Mouse (Mus musculus) midbrain, embryonic 14.5 days (tissue): ENCODE results near the gene Emc6. TPM values are rescaled to one million over a fixed set of nuclear protein-coding genes. Genes with fewer than 3 reads are reported as not detected.
A peak's percentile ranks its signal among the peaks of the same experiment; 100 is the strongest.

ENCODE experiments used
- ATAC-seq: fragments of 200-750 bp; cut with Nextera tagmentation; 2 replicates; pipeline ENCODE4 v1.8.0; 2017; ENCODE audit warnings: moderate number of reproducible peaks, moderate library complexity; ENCODE audit not compliant: low FRiP score, low TSS enrichment
- DNase-seq: peaks from one replicate; pipeline ENCODE4 v3.0.0-alpha.2; 2015
- H3K27ac ChIP-seq: fragments of 300-500 bp; sonication (generic); replicated peaks from 2 replicates; pipeline ENCODE4 v1.5.1; 2014; ENCODE audit warnings: mild to moderate bottlenecking, low read depth, low read length, moderate library complexity
- H3K27me3 ChIP-seq: fragments of 300-500 bp; sonication (generic); 2 replicates; pipeline ENCODE4 v1.6.1; 2014; ENCODE audit warnings: low read length, control low read depth, mixed read lengths; ENCODE audit not compliant: control insufficient read depth, insufficient read depth
- H3K36me3 ChIP-seq: fragments of 300-500 bp; sonication (generic); 2 replicates; pipeline ENCODE4 v1.6.1; 2014; ENCODE audit warnings: low read length, control low read depth; ENCODE audit not compliant: control insufficient read depth, insufficient read depth
- H3K4me1 ChIP-seq: fragments of 300-500 bp; sonication (generic); 2 replicates; pipeline ENCODE4 v1.6.1; 2014; ENCODE audit warnings: mild to moderate bottlenecking, antibody characterized with exemption, low read length, control low read depth; ENCODE audit not compliant: control insufficient read depth, insufficient read depth
- H3K4me2 ChIP-seq: fragments of 300-500 bp; sonication (generic); 2 replicates; pipeline ENCODE4 v1.6.1; 2014; ENCODE audit warnings: mild to moderate bottlenecking, low read length, moderate library complexity
- H3K4me3 ChIP-seq: fragments of 300-500 bp; sonication (generic); replicated peaks from 2 replicates; pipeline ENCODE4 v1.5.1; 2014; ENCODE audit warnings: low read depth, low read length
- H3K9ac ChIP-seq: fragments of 300-500 bp; sonication (generic); replicated peaks from 2 replicates; pipeline ENCODE4 v1.6.1; 2014; ENCODE audit warnings: mild to moderate bottlenecking, low read length, moderate library complexity
- H3K9me3 ChIP-seq: fragments of 300-500 bp; sonication (generic); 2 replicates; pipeline ENCODE4 v1.6.1; 2016; ENCODE audit warnings: low read length, control low read depth, mixed read lengths; ENCODE audit not compliant: control insufficient read depth
- WGBS: fragments of 180-500 bp; shearing (Covaris S2); extraction: QIAGEN DNeasy Blood & Tissue Kit; methylation state at CpG from one replicate; pipeline ENCODE4 v1.1.7; 2014; 5-methylcytosine and 5-hydroxymethylcytosine counted together
- polyA plus RNA-seq: library from polyadenylated mRNA; unstranded; fragments of >200 nt; fragmentation: Nextera tagmentation; extraction: Ambion mirVana; gene quantifications from 2 replicates; pipeline ENCODE4 v1.2.1, GENCODE M21; 2014

Gene Emc6
- polyA plus RNA-seq, 1 experiment from 2014 or later = 144 TPM

DNA sequence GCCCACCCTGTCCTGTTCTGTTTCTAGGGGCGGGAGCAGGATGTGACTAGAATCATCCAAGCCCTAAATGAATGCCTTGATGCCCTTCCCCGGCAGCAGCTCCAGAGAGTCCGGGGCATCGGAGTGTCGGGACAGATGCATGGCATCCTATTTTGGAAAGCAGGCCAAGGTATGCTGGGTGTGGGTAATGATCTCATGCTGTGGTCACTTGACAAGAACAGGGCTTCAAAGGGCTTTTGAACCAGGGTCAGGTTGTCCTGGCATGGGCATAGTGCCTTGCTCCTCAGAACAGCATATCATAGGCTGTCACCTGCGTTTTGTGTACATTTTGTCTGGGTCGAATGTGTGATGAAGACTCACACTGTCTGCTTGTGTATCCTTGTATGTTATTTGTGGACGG lies 27.1 kb upstream of the Emc6 start:
- Histone ChIP-seq H3K27ac (no peak overlapping the region), H3K4me3 (no peak overlapping the region), H3K9ac (no peak overlapping the region), H3K36me3 (no peaks in the 10 kb centered on the region), H3K4me2 (no peak overlapping the region), H3K4me1 (peaks cover 6% of the 10 kb centered on the region; the same call in 1 of the 2 replicates), H3K9me3 (no peaks in the 10 kb centered on the region), H3K27me3 (no peaks in the 10 kb centered on the region)
- DNase-seq (no peak), ATAC-seq (no peak)
- 83% methylated on average over 8 of the region's 8 CpGs for WGBS

GRCm38 (mm10) chr11:73201597-73201996 lies 24.8 kb upstream of the Emc6 start:
- DNase-seq (peak; percentile 7), ATAC-seq (no peak)
- H3K4me2 ChIP-seq = no peak overlapping the region
- no peak overlapping the region for H3K27ac ChIP-seq
- 33% methylated on average over 4 of the region's 4 CpGs for WGBS
- H3K9me3 ChIP-seq = no peaks in the 10 kb centered on the region
- H3K36me3 ChIP-seq = no peaks in the 10 kb centered on the region
- no peaks in the 10 kb centered on the region for H3K27me3 ChIP-seq
- no peak overlapping the region for H3K4me3 ChIP-seq
- peaks cover 17% of the 10 kb centered on the region for H3K4me1 ChIP-seq
- H3K9ac ChIP-seq = no peak overlapping the region

DNA sequence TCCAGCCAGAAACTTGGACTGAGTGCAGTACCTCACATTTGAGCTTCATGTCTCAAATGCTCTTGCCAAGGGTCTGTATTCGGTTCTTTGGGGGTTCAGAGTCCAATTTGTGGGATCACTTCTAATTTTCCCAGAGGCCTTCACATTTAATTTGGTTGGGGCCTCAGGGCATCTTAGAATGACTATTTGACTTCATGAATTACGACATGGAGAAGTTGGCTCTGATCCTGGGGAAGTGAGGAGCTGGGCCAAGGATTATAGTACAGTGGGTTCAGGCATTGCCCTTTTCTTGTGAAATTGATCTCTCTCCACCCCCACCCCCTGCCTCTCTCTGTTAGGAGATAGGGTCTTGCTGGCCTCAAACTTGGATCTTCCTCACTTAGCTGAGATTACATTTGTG lies 24.2 kb upstream of the Emc6 start:
- DNase-seq = no peak
- H3K4me2 ChIP-seq = no peak overlapping the region

DNA sequence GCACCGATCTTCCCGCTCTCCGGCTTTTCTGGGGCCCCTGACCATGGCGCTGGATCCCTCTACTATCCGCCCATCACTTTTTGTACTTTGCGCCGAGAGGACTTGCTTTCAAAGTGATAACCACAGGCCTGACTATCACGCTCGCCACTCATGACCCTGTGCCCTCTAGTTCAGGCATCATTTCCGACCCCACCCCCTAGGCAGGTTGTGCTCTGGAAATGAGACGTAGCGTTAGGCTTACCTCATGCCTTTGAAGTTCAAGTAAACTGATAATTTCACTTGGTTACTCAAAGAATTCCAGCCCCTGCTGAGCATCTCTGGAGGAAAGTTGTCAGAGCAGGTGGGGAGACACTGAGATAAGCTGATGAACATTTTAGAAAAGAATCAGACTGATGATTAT lies 23.0 kb upstream of the Emc6 start:
- WGBS = 6% methylated on average over 12 of the region's 12 CpGs
- DNase-seq = no peak
- Histone ChIP-seq H3K36me3 (peaks cover 8% of the 10 kb centered on the region), H3K4me3 (peak overlapping the region; percentile 56), H3K27ac (no peak overlapping the region), H3K9me3 (no peaks in the 10 kb centered on the region), H3K4me2 (peak overlapping the region; percentile 93), H3K27me3 (no peaks in the 10 kb centered on the region), H3K4me1 (peaks cover 17% of the 10 kb centered on the region), H3K9ac (peak overlapping the region; percentile 77)
- ATAC-seq = no peak

More for the DNA sequence above, 24.2 kb upstream of the Emc6 start:
- Histone ChIP-seq H3K4me1 (peaks cover 17% of the 10 kb centered on the region), H3K4me3 (no peak overlapping the region), H3K36me3 (peaks cover 2% of the 10 kb centered on the region; the same call in 1 of the 2 replicates), H3K9me3 (no peaks in the 10 kb centered on the region), H3K27ac (no peak overlapping the region), H3K27me3 (no peaks in the 10 kb centered on the region), H3K9ac (no peak overlapping the region)
- ATAC-seq = no peak
- 75% methylated on average over 2 of the region's 2 CpGs for WGBS

DNA sequence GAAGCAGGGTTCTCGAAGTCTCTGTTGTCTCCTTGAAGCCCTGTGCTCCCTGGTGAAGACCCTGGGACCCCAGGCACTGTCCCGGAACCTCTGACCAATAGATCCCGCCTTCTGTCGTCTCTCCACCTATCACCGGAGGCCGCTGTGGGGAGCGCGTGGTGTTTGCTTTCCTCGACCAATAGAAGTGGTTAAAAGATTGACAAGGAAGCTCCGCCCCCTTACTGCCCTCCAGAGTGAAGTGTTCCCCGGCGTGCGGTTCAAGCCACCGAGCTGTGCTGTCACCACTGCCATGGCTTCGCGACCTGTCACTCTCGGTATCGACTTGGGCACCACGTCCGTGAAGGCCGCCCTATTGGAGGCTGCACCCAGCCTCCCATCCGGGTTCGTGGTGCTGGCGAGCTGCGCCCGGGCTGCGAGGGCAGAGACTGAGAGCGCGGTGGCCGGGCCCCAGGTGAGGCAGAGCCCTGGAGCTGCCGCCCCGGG lies 22.4 kb upstream of the Emc6 start, which contains the start of gene Shpk:
Gene Shpk, plus strand, starts transcription at position 231 of the 483 bp plus-strand sequence.
- Histone ChIP-seq H3K27me3 (no peaks in the 10 kb centered on the region), H3K9ac (peak within 1 kb of the TSS; percentile 77), H3K4me1 (peaks cover 17% of the 10 kb centered on the region), H3K4me2 (peak within 1 kb of the TSS; percentile 93), H3K9me3 (no peaks in the 10 kb centered on the region), H3K4me3 (peak within 1 kb of the TSS; percentile 56), H3K36me3 (peaks cover 8% of the 10 kb centered on the region), H3K27ac (peak within 1 kb of the TSS; percentile 34; the same call in 1 of the 2 replicates)
- DNase-seq (peak; percentile 97), ATAC-seq (peak; percentile 97)
- WGBS = under 1% methylated on average over 32 of the region's 32 CpGs

DNA sequence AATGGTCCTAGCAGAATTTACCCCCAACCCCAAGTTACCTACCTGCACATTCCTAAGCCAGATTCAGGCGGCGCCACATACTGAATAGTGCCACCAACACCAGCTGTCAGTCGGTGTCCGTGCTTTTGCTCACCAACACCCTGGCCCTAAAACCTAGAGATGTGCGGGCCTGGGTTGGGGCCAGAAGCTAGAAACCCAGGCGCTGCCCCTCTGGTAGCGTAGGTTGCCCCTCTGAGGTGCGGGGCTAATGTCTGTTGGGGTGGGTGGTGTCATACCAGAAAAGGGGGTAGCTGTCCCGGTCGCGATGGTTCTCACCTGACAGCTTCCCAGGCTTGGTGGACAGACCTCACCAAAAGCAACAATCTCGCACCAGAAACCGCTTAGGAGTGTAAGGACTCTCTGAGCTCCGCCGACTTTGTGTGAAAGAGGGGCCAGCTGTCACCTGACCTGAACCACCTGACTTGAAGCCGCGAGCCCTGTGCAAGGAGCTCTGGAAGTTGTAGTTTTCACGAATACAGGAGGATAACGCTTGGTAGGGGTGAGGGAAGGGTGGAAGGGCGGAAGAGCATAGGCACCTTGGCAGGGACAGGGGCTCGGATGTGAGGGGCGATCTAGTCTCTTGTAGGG lies 21.9 kb upstream of the Emc6 start, which contains the start of gene Ctns:
Gene Ctns, minus strand, starts transcription at position 440 of the 627 bp plus-strand sequence.
- Histone ChIP-seq H3K9me3 (no peaks in the 10 kb centered on the region), H3K36me3 (peaks cover 11% of the 10 kb centered on the region), H3K4me3 (peak within 1 kb of the TSS; percentile 56), H3K27me3 (no peaks in the 10 kb centered on the region), H3K9ac (peak within 1 kb of the TSS; percentile 77), H3K4me2 (peak within 1 kb of the TSS; percentile 93), H3K27ac (peak within 1 kb of the TSS; percentile 34; the same call in 1 of the 2 replicates), H3K4me1 (peaks cover 17% of the 10 kb centered on the region)
- DNase-seq (peak; percentile 90), ATAC-seq (peak; percentile 95)
- under 1% methylated on average over 22 of the region's 22 CpGs for WGBS

DNA sequence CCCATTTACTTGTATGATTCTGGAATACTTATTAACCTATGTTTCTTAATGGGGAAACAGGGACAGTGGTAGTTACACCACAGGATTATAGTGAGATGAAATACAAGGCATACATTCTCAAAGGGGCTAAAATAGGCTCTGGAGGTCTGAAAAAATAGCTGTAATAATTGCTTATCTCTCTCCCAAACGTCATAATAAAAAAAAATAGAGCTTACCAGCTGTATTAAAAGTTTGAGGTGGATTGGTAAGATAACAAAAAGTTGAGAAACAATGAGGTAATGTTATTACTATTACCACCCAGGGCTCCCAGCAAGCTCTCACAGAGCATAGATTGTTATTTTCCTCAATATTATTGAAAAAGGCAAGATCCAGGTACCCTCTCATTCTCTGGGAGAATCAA lies 21.4 kb upstream of the Emc6 start:
- peak overlapping the region; percentile 93 for H3K4me2 ChIP-seq
- DNase-seq = no peak
- H3K4me1 ChIP-seq = peaks cover 17% of the 10 kb centered on the region
- peak overlapping the region; percentile 56 for H3K4me3 ChIP-seq
- no peaks in the 10 kb centered on the region for H3K9me3 ChIP-seq
- H3K27ac ChIP-seq = no peak overlapping the region
- H3K27me3 ChIP-seq = no peaks in the 10 kb centered on the region
- peaks cover 11% of the 10 kb centered on the region for H3K36me3 ChIP-seq
- 5% methylated on average over 1 of the region's 1 CpGs for WGBS
- no peak for ATAC-seq
- H3K9ac ChIP-seq = peak overlapping the region; percentile 70; the same call in 1 of the 2 replicates

- Histone ChIP-seq H3K27ac (no peak overlapping the region), H3K27me3 (no peaks in the 10 kb centered on the region), H3K4me1 (peaks cover 11% of the 10 kb centered on the region), H3K9ac (no peak overlapping the region), H3K4me2 (no peak overlapping the region), H3K36me3 (peaks cover 42% of the 10 kb centered on the region), H3K9me3 (no peaks in the 10 kb centered on the region), H3K4me3 (no peak overlapping the region)
- 77% methylated on average over 2 of the region's 2 CpGs for WGBS
- DNase-seq (no peak), ATAC-seq (no peak)
Measured at GRCm38 (mm10) chr11:73194444-73194843, 17.6 kb upstream of the Emc6 start.

DNA sequence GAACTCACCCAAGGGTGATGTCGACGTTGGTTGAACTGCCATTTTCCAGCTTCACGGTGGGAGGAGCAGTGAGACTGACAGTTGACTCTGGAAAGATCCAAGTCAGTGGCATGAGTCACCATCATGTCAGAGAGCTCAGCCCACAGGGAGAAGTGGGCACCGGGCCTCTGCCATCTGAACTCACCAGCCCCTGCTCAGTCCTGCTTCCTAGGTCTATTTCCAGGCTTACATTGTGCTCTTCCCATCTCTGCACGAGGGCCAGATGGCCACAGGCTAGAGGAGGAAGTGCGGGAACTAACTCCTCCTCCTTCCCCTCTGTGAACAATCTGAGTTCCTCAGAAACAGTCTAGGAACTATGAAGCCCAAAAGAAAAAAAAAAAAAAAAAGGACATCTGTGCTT lies 16.2 kb upstream of the Emc6 start:
- peaks cover 56% of the 10 kb centered on the region for H3K36me3 ChIP-seq
- H3K9ac ChIP-seq = no peak overlapping the region
- H3K27ac ChIP-seq = no peak overlapping the region
- H3K4me3 ChIP-seq = no peak overlapping the region
- no peak overlapping the region for H3K4me2 ChIP-seq
- DNase-seq (no peak), ATAC-seq (no peak)
- no peaks in the 10 kb centered on the region for H3K27me3 ChIP-seq
- H3K9me3 ChIP-seq = no peaks in the 10 kb centered on the region
- H3K4me1 ChIP-seq = peaks cover 7% of the 10 kb centered on the region
- 81% methylated on average over 6 of the region's 6 CpGs for WGBS
